18 mouse cellular contexts compared by ENCODE assay signal in the genomic region with DNA sequence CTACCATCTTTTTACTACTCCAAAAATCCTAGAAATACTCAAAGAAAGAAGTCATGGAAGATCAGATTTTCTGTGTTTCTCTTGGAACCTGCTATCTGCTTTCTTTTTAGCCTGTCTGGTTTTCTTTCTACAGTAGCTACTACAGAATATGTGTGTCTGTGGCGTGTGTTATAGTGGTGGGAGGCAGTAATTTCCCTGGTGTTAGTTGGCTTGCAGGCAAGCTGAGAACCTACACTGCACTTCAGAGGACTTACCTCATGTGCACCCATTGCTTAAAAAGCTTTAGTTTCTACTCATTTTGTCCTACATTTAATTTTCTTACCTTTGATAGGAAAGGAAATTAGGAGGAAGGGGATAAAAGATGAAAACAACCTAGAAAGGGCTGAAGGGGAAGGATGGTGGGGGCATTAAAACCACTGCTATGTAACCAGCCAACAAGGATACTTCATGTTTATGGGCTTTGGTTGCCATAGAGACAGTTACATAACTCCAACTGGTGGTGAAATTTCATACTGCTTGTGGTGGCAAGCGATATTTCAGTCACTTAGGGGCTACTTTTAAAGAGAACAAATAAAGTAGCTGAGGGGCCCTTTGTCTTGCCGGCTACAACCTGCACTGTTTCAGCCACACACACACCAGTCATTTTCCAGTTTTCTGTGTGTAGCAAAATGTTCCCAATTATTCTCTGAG.
"Had no signal": no experiment of that assay in that cellular context is flagged by ENCODE, and none has a peak within 500 bp of the region (broad histone marks: within the 10 kb centered on the region; RNA-seq: fewer than 3 reads in every experiment).

No protein-coding gene starts in this region.

- ATAC-seq: liver, postnatal 0 days; lung, postnatal 0 days; midbrain, embryonic 15.5 days had no signal

- H3K27ac ChIP-seq: layer of hippocampus, adult 2 months; limb, embryonic 12.5 days; limb, embryonic 15.5 days; liver, embryonic 14.5 days; macrophage; midbrain, embryonic 12.5 days; midbrain, embryonic 15.5 days; neural tube, embryonic 12.5 days; neural tube, embryonic 15.5 days; stomach, postnatal 0 days had no signal

- H3K4me3 ChIP-seq: layer of hippocampus, adult 2 months; limb, embryonic 12.5 days; limb, embryonic 15.5 days; midbrain, embryonic 12.5 days; midbrain, embryonic 15.5 days; neural tube, embryonic 12.5 days; neural tube, embryonic 15.5 days had no signal

- DNase-seq: kidney, adult 8-10 months; kidney, postnatal 14 days; layer of hippocampus, adult 9-11 months; left cerebral cortex, postnatal 4 days; liver, postnatal 0 days; lung, embryonic 14.5 days; thymus, postnatal 25 days had no signal
